Mouse (Mus musculus): Measurements from ENCODE around the gene Nod2. TPM values are rescaled to one million over a fixed set of nuclear protein-coding genes. Genes with fewer than 3 reads are reported as not detected.

Nod2 gene
- polyA plus RNA-seq, 1 experiment from 2014 or later: 0.14 TPM

DNA sequence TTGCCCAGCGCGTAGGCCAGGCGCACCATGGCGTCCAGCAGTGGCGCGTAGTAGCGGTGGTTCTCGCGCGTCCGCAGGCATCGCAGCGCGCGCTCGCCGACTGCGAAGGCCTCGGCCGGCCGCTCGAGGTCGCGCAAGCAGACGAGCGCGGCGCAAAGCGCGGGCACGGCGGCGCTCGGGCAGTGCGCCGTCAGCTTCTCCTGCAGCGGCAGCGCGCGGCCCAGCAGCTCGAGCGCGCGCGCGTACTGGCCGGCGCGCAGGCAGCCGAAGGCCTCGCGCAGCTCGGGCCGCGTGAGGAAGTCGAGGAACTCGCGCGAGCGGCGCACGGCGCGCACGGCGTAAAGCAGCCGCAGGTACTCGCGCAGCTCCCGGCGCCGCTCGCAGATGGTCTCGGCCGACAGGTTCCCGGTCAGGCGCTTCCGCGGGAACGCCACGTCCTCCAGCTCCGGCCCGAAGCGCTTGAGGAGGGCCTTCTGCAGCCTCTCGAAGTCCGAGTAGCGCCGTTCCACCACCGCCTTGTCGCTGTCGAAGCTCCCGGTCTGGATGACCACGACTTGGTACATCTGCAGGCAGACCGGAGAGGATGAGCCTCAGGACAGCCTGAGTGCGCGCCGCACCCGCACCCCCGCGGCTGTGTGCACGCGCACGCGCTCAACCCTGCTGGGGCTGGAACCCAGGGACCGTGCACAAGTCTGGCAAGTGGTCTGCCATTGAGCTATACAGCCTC, 19.7 kb upstream of the Nod2 start:
- peak overlapping the region; percentile 95 for H3K4me2 ChIP-seq (replicated peaks; ENCODE audit: low read depth, low read length)
- H3K36me3 ChIP-seq (ENCODE audit: control insufficient read depth, insufficient read depth, low read length): no peaks in the 10 kb centered on the region
- H3K27me3 ChIP-seq (ENCODE audit: control insufficient read depth, insufficient read depth, low read length): peaks cover 9% of the 10 kb centered on the region; the same call in 1 of the 2 replicates
- ATAC-seq (ENCODE audit: low FRiP score): peak; percentile 77
- under 1% methylated on average over 99 of the region's 105 CpGs for WGBS
- peaks cover 5% of the 10 kb centered on the region; the same call in 1 of the 2 replicates for H3K4me1 ChIP-seq (replicated peaks; ENCODE audit: control insufficient read depth, insufficient read depth, low read length)
- peak overlapping the region; percentile 79 for H3K9ac ChIP-seq (ENCODE audit: low read depth, low read length)
- H3K4me3 ChIP-seq (ENCODE audit: low read depth, low read length): peak overlapping the region; percentile 50
- no peaks in the 10 kb centered on the region for H3K9me3 ChIP-seq (ENCODE audit: control insufficient read depth, low read length)
- H3K27ac ChIP-seq (ENCODE audit: low read depth, low read length): 0 out of 2 replicates have a peak overlapping the region, but pooled peaks have one; percentile 54
- peak; percentile 92 for DNase-seq (ENCODE audit: low spot score)

DNA sequence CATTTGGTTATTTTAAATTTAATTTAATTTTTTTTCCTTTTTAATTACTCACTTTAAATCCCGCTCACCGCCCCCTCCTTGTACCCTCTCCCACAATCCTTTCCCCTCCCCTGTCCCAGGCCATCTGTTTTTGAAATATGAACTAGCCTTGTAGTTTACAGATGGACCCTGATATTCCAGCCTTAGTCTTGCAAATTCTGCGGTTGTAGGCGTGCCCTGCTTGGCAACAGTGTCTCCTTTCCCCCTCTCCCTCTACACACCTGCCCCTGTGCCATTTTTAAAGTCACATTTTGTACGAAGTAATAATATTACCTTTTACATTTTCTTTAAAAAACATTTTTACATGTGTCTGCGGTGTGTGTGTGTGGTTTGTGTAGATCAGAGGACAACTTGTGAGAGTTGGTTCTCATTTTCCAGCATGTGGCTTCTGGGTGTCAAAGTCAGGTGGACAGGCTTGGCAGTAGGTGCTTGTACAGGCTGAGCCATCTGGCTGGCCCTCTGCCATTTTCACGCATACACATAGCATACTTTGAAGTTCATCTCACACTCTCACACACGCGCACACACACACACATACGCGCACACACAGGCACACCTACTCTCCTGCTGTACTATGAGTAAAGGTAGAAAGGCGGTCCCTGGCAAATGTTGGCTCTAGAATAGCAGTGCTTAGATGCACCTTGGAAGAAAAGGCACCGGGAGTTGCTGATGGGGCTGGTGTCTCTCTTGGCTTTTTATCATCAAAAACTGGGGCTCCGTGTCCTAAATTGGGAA, 18.9 kb upstream of the Nod2 start:
- H3K9ac ChIP-seq (ENCODE audit: low read depth, low read length): peak overlapping the region; percentile 79
- H3K27ac ChIP-seq (ENCODE audit: low read depth, low read length): no peak overlapping the region
- peaks cover 5% of the 10 kb centered on the region; the same call in 1 of the 2 replicates for H3K4me1 ChIP-seq (replicated peaks; ENCODE audit: control insufficient read depth, insufficient read depth, low read length)
- 63% methylated on average over 14 of the region's 14 CpGs for WGBS
- H3K4me3 ChIP-seq (ENCODE audit: low read depth, low read length): peak overlapping the region; percentile 50
- no peaks in the 10 kb centered on the region for H3K9me3 ChIP-seq (ENCODE audit: control insufficient read depth, low read length)
- no peaks in the 10 kb centered on the region for H3K36me3 ChIP-seq (ENCODE audit: control insufficient read depth, insufficient read depth, low read length)
- ATAC-seq (ENCODE audit: low FRiP score): peak; percentile 8; the same call in 1 of the 2 replicates
- H3K27me3 ChIP-seq (ENCODE audit: control insufficient read depth, insufficient read depth, low read length): peaks cover 9% of the 10 kb centered on the region; the same call in 1 of the 2 replicates
- DNase-seq (ENCODE audit: low spot score): no peak
- peak overlapping the region; percentile 95 for H3K4me2 ChIP-seq (replicated peaks; ENCODE audit: low read depth, low read length)

DNA sequence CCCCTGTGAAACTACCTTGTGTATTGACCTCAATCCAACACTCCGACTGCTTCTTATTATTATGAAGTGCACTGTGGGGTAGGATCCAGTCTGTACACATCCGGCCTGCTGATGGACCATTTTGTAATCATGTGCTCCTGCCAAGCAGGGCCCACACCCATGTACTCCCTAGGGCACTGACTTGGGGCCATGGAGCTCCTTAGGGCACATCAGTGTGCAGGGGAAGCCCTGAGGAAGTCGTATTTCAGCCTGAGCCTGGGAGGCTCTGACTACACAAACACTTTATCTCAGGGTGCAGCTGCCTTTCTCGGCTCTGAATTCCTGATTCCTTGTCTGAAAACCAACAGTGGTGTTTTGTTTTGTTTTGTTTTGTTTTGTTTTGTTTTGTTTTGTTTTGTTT, 16.9 kb upstream of the Nod2 start:
- Histone ChIP-seq H3K27me3 (ENCODE audit: control insufficient read depth, insufficient read depth, low read length) (peaks cover 9% of the 10 kb centered on the region; the same call in 1 of the 2 replicates), H3K9me3 (ENCODE audit: control insufficient read depth, low read length) (no peaks in the 10 kb centered on the region), H3K4me2 (replicated peaks; ENCODE audit: low read depth, low read length) (no peak overlapping the region), H3K4me3 (ENCODE audit: low read depth, low read length) (no peak overlapping the region), H3K4me1 (replicated peaks; ENCODE audit: control insufficient read depth, insufficient read depth, low read length) (peaks cover 5% of the 10 kb centered on the region; the same call in 1 of the 2 replicates), H3K36me3 (ENCODE audit: control insufficient read depth, insufficient read depth, low read length) (no peaks in the 10 kb centered on the region), H3K27ac (ENCODE audit: low read depth, low read length) (no peak overlapping the region), H3K9ac (ENCODE audit: low read depth, low read length) (no peak overlapping the region)
- 79% methylated on average over 4 of the region's 4 CpGs for WGBS
- ATAC-seq (ENCODE audit: low FRiP score): no peak
- no peak for DNase-seq (ENCODE audit: low spot score)

DNA sequence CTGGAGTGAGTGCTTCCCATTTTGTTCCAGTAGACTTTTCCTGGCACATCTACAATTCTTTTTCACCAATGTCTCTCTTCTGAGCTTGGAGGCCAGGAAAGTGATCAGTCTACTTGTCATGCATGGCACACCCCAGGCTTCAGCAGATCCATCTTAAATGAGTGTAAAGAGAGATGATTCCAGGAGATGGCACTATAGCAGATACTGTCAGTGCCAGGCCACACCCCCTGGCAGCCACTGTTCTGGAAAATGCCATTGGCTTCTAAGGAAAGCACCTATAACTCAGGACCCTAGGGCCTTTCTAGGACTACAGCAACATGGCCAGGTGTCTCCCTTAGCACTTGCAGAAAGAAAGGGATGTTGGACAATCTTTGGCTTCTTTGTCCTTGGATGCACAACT, 16.0 kb upstream of the Nod2 start:
- H3K9ac ChIP-seq (ENCODE audit: low read depth, low read length): no peak overlapping the region
- DNase-seq (ENCODE audit: low spot score) (no peak), ATAC-seq (ENCODE audit: low FRiP score) (no peak)
- H3K4me1 ChIP-seq (replicated peaks; ENCODE audit: control insufficient read depth, insufficient read depth, low read length): peaks cover 5% of the 10 kb centered on the region; the same call in 1 of the 2 replicates
- H3K9me3 ChIP-seq (ENCODE audit: control insufficient read depth, low read length): no peaks in the 10 kb centered on the region
- no peaks in the 10 kb centered on the region for H3K36me3 ChIP-seq (ENCODE audit: control insufficient read depth, insufficient read depth, low read length)
- no peak overlapping the region for H3K4me3 ChIP-seq (ENCODE audit: low read depth, low read length)
- no peak overlapping the region for H3K4me2 ChIP-seq (replicated peaks; ENCODE audit: low read depth, low read length)
- peaks cover 9% of the 10 kb centered on the region; the same call in 1 of the 2 replicates for H3K27me3 ChIP-seq (ENCODE audit: control insufficient read depth, insufficient read depth, low read length)
- no peak overlapping the region for H3K27ac ChIP-seq (ENCODE audit: low read depth, low read length)

DNA sequence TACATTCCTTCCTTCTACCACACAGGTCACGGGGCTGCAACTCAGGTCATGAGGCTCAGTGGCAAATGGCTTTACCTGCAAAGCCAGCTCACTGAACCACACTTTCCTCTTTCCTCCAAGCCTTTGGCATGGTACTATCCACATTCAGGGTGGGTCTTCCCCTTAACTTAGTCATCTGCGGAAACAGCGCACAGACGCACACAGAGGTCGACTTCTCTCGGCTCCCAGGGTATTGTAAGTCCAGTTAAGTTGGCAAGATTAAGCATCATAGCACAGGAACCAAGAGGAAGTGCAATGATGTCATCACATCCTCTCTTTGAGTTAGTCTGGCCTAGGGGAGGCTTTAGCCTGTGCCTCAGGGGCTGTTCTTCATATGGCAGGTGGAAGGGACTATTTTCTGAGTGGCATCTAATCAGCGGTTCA, 13.8 kb upstream of the Nod2 start:
- H3K4me1 ChIP-seq (replicated peaks; ENCODE audit: control insufficient read depth, insufficient read depth, low read length): no peaks in the 10 kb centered on the region
- H3K27ac ChIP-seq (ENCODE audit: low read depth, low read length): no peak overlapping the region
- no peaks in the 10 kb centered on the region for H3K36me3 ChIP-seq (ENCODE audit: control insufficient read depth, insufficient read depth, low read length)
- ATAC-seq (ENCODE audit: low FRiP score) (no peak), DNase-seq (ENCODE audit: low spot score) (no peak)
- H3K27me3 ChIP-seq (ENCODE audit: control insufficient read depth, insufficient read depth, low read length): no peaks in the 10 kb centered on the region
- no peak overlapping the region for H3K4me3 ChIP-seq (ENCODE audit: low read depth, low read length)
- no peak overlapping the region for H3K4me2 ChIP-seq (replicated peaks; ENCODE audit: low read depth, low read length)
- WGBS: 90% methylated on average over 7 of the region's 7 CpGs
- no peaks in the 10 kb centered on the region for H3K9me3 ChIP-seq (ENCODE audit: control insufficient read depth, low read length)
- no peak overlapping the region for H3K9ac ChIP-seq (ENCODE audit: low read depth, low read length)

DNA sequence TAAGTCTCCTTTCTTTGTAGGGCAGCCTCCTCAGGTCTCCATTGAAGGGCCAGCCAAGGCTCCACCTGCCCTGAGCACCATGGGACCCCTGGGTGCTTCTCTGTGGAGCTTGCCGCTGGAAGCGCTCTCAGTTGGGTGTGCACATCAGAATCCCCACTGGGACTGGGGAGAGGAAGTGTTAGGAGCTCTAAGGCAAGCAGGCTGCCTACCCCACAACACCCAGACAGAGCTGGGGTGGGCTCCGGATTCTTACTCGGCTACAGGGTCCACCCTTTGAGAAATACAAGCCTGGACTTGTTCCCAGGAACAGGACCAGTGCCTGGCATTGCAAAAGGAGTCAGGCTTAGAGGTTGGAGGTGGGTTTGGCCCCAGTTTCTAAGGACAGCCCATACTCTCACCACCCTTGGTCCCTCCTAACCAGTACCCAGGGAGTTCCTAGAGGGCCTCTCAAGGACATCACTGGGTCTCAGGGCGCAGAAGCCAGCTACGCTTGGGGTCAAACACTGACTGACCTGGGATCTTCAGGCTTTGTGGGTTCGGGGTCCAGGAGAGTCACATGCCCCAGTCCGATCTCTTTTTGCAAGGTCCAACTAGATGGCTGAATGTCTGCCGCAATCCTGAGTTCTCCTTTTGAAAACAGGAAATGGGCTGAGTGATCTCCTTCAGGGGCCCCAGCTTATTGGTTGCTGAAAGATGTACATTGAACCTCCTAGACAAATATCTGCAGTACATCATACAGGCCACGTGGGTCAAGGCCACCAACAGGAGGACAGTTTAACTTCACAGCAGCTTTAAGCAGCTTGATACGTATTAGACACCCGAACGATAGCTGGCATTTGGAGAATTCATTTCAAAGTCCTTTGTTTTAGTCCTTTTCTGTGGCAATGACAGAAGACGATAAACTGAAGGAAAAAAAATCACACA, 11.4 kb upstream of the Nod2 start, which contains the start of gene Snx20:
Snx20 (minus strand) TSS at position 655 of the 924 bp plus-strand sequence.
- no peak within 1 kb of the TSS for H3K4me3 ChIP-seq (ENCODE audit: low read depth, low read length)
- no peak for DNase-seq (ENCODE audit: low spot score)
- ATAC-seq (ENCODE audit: low FRiP score): no peak
- H3K4me2 ChIP-seq (replicated peaks; ENCODE audit: low read depth, low read length): no peak within 1 kb of the TSS
- no peaks in the 10 kb centered on the region for H3K36me3 ChIP-seq (ENCODE audit: control insufficient read depth, insufficient read depth, low read length)
- H3K9ac ChIP-seq (ENCODE audit: low read depth, low read length): no peak within 1 kb of the TSS
- H3K27me3 ChIP-seq (ENCODE audit: control insufficient read depth, insufficient read depth, low read length): no peaks in the 10 kb centered on the region
- H3K27ac ChIP-seq (ENCODE audit: low read depth, low read length): no peak within 1 kb of the TSS
- no peaks in the 10 kb centered on the region for H3K9me3 ChIP-seq (ENCODE audit: control insufficient read depth, low read length)
- no peaks in the 10 kb centered on the region for H3K4me1 ChIP-seq (replicated peaks; ENCODE audit: control insufficient read depth, insufficient read depth, low read length)
- WGBS: 82% methylated on average over 14 of the region's 14 CpGs

DNA sequence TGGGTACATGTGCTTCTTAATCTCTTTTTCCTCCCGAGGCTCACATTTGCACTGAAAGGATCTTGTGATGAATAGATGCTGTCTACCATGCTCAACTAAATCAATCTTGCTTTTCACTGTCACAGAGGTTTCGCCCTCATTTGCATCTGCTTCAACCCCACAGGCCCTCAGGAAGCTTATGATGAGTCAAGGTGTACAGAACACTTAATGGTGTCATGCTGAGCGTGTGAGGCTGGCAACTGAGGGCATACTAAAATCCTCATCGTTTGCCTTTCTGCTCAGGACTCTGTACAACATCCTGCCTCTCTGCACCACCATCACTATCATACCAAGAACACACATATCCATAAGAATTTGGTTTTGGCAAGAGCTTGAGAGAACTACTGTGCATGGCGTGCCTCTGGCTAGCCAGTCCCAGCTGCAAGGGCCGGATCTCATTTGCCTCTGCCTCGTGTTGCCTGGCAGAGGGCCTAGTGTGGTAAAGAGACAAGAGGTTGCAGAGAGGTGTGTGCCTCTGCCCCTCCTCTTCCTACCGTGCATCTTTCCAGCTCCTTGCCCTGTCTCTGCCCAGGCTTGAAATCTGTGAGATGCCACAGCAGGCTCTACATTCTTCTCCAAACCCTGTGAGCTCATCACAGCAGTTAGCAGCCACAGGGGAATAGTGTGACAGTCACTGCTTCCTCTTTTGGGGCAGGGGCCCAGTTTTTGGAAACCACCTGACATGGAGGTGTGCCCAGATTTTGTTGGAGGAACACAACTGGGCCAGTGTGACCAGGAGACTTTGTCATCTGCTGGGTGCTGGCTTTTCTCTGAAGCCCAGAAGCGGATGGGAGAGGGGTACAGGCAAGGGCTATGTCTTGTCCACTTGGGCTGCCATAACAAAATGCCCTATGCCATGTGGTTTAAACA, 9.8 kb upstream of the Nod2 start:
- DNase-seq (ENCODE audit: low spot score): no peak
- WGBS: 75% methylated on average over 9 of the region's 9 CpGs
- H3K27me3 ChIP-seq (ENCODE audit: control insufficient read depth, insufficient read depth, low read length): no peaks in the 10 kb centered on the region
- no peak overlapping the region for H3K4me2 ChIP-seq (replicated peaks; ENCODE audit: low read depth, low read length)
- ATAC-seq (ENCODE audit: low FRiP score): no peak
- no peaks in the 10 kb centered on the region for H3K4me1 ChIP-seq (replicated peaks; ENCODE audit: control insufficient read depth, insufficient read depth, low read length)
- H3K27ac ChIP-seq (ENCODE audit: low read depth, low read length): no peak overlapping the region
- no peaks in the 10 kb centered on the region for H3K9me3 ChIP-seq (ENCODE audit: control insufficient read depth, low read length)
- no peak overlapping the region for H3K9ac ChIP-seq (ENCODE audit: low read depth, low read length)
- H3K4me3 ChIP-seq (ENCODE audit: low read depth, low read length): no peak overlapping the region
- H3K36me3 ChIP-seq (ENCODE audit: control insufficient read depth, insufficient read depth, low read length): no peaks in the 10 kb centered on the region

Data from hindbrain, embryonic 11.5 days (tissue).